ENCODE assay signal across 29 mouse cellular contexts in the genomic region with DNA sequence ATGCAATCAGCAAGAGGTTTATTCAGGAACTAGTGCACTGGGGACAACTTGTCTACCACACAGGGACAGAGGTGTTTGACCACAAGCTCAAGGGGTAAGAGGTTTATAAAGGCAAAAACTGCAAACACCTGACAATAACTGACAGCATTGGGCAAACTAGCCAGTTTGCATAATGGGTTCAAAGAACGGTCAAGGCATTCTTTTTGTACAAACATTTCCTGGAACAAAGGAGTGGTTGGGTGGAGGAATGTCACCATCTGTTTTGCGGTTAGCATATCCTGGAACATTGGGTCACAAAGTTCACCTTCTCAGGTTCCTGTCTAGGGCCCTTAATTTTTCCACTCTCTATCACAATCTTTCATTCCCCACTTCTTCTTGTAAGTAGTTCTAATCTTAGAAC. TPM values are rescaled to one million over a fixed set of nuclear protein-coding genes. Genes with fewer than 3 reads are reported as not detected.
DNase-seq lines count a peak whose midpoint lies in the region; ATAC-seq and TF ChIP-seq lines count a peak whose summit lies in the region.
"Had no signal": no experiment of that assay in that cellular context is flagged by ENCODE, and none has a peak within 500 bp of the region (broad histone marks: within the 10 kb centered on the region; RNA-seq: fewer than 3 reads in every experiment).

No protein-coding gene starts in this region.

- H3K4me1 ChIP-seq in kidney, postnatal 0 days (replicated peaks; ENCODE audit: insufficient read depth, low read length) = no peaks in the 10 kb centered on the region
- H3K4me1 ChIP-seq: limb, embryonic 10.5 days; liver, embryonic 13.5 days; lung, embryonic 15.5 days had no signal

- no peaks in the 10 kb centered on the region for H3K36me3 ChIP-seq in kidney, postnatal 0 days (ENCODE audit: insufficient read depth, low read length)
- H3K36me3 ChIP-seq in C2C12 (ENCODE audit: control insufficient read depth, insufficient read depth) = no peaks in the 10 kb centered on the region
- H3K36me3 ChIP-seq: limb, embryonic 10.5 days; liver, embryonic 13.5 days; lung, embryonic 15.5 days had no signal

- no peak overlapping the region for H3K4me2 ChIP-seq in kidney, postnatal 0 days (ENCODE audit: low read length)
- H3K4me2 ChIP-seq: liver, embryonic 13.5 days; lung, embryonic 15.5 days had no signal

- peak; percentile 1 for DNase-seq in kidney, postnatal 0 days (ENCODE audit: low spot score)
- no peak for DNase-seq in kidney, postnatal 14 days
- DNase-seq in 3T3-L1 (ENCODE audit: low read depth, low spot score) (peak; percentile 89), ZHBTc4 (ENCODE audit: low read depth, low spot score) (peak; percentile 67)
- no peak for DNase-seq in cerebellum, postnatal 4 days (ENCODE audit: low spot score in 2 of 2)
- DNase-seq in gastrocnemius, adult 8-10 months (ENCODE audit: low spot score in 2 of 2) = no peak
- DNase-seq: adrenal gland, postnatal 14 days; cerebellum, postnatal 10 days; embryo, embryonic 11 days; kidney, postnatal 25 days; liver, embryonic 13.5 days; thymus, postnatal 36 days had no signal

- 0 out of 2 replicates have a peak, but pooled peaks cover 4% of the 10 kb centered on the region for H3K9me3 ChIP-seq in kidney, postnatal 0 days (replicated peaks; ENCODE audit: low read length)
- H3K9me3 ChIP-seq: lung, embryonic 15.5 days had no signal

- no peak for TF ChIP-seq CTCF in kidney, postnatal 0 days (IDR thresholded peaks at IDR 0.05; ENCODE audit: low read depth)
- no peak for TF ChIP-seq CTCF in C2C12 (IDR thresholded peaks at IDR 0.05; ENCODE audit: control insufficient read depth, insufficient read depth, insufficient read length)

- no peaks in the 10 kb centered on the region for H3K79me2 ChIP-seq in C2C12 (ENCODE audit: control insufficient read depth, insufficient read depth)

- H3K27me3 ChIP-seq in kidney, postnatal 0 days (ENCODE audit: insufficient read depth, low read length) = no peaks in the 10 kb centered on the region
- no peaks in the 10 kb centered on the region for H3K27me3 ChIP-seq in C2C12 (ENCODE audit: control insufficient read depth, insufficient read depth, insufficient read length)
- H3K27me3 ChIP-seq: liver, embryonic 13.5 days; lung, embryonic 15.5 days had no signal

- H3ac ChIP-seq in C2C12 (ENCODE audit: control insufficient read depth, insufficient read length, low read depth) = no peak overlapping the region

- no peak overlapping the region for H3K4me3 ChIP-seq in kidney, postnatal 0 days (replicated peaks; ENCODE audit: low read depth, low read length)
- H3K4me3 ChIP-seq in C2C12 (ENCODE audit: insufficient read depth, poor library complexity, severe bottlenecking) = no peak overlapping the region
- H3K4me3 ChIP-seq: limb, embryonic 10.5 days; liver, embryonic 13.5 days; lung, embryonic 15.5 days had no signal

- H3K27ac ChIP-seq in kidney, postnatal 0 days = no peak overlapping the region
- H3K27ac ChIP-seq: limb, embryonic 10.5 days; liver, embryonic 13.5 days; lung, embryonic 15.5 days had no signal

- H3K79me3 ChIP-seq in C2C12 (ENCODE audit: low read depth) = no peaks in the 10 kb centered on the region

- 82% methylated on average over 2 of the region's 2 CpGs for WGBS in kidney, postnatal 0 days

- H3K9ac ChIP-seq in kidney, postnatal 0 days (ENCODE audit: low read depth, low read length) = no peak overlapping the region
- H3K9ac ChIP-seq: liver, embryonic 13.5 days; lung, embryonic 15.5 days had no signal

- ATAC-seq in kidney, postnatal 0 days (replicated peaks; ENCODE audit: low FRiP score, low read depth) = no peak
- ATAC-seq in activated CD4-positive, CD25-positive, alpha-beta regulatory T cell, adult 4 months = no peak
- ATAC-seq: CD4-positive, CD25-positive, alpha-beta regulatory T cell, adult 4 months; forebrain, embryonic 16.5 days; hindbrain, embryonic 16.5 days; midbrain, embryonic 16.5 days had no signal

TF ChIP-seq in C2C12, 6 proteins besides CTCF, POLR2A, EP300 and RAD21:
- TF ChIP-seq MYOD1 (IDR thresholded peaks at IDR 0.05; ENCODE audit: control insufficient read depth, insufficient read length, low read depth) (peak; percentile 58), MAX (IDR thresholded peaks at IDR 0.05) (no peak)

RNA-seq across cellular contexts. Expression of gene Vmn1r42, which starts 16.4 kb away (rescaled TPM):
- not detected in 2 replicates for polyA plus RNA-seq in kidney, postnatal 0 days (2015; fragmentation: Nextera tagmentation; extraction: Ambion mirVana)
- not detected for polyA plus RNA-seq in C2C12 (2012; fragmentation: generic; extraction: Trizol)
- not detected for polyA plus RNA-seq in activated CD4-positive, CD25-positive, alpha-beta regulatory T cell, adult 4 months (2017; shearing (Covaris generic))
- not detected for total RNA-seq in gastrocnemius, adult 8-10 months (2022)
- total RNA-seq: adrenal gland, postnatal 14 days; gastrocnemius, postnatal 4 days; hematopoietic stem cell, adult 5-6 weeks; layer of hippocampus, postnatal 10 days; left cerebral cortex, adult 8-10 months; megakaryocyte-erythroid progenitor cell, adult 5-6 weeks; neutrophil, adult 5-6 weeks had no signal
- polyA plus RNA-seq: brain, embryonic 14.5 days; CD4-positive, CD25-positive, alpha-beta regulatory T cell, adult 4 months; embryonic facial prominence, embryonic 14.5 days; forebrain, embryonic 16.5 days; heart, embryonic 16.5 days; hindbrain, embryonic 16.5 days; limb, embryonic 10.5 days; liver, embryonic 13.5 days; lung, embryonic 15.5 days; midbrain, embryonic 16.5 days had no signal

RNA-seq across cellular contexts. Expression of gene Vmn1r43, which starts 16.4 kb away (rescaled TPM):
- not detected in 2 replicates for polyA plus RNA-seq in kidney, postnatal 0 days (2015; fragmentation: Nextera tagmentation; extraction: Ambion mirVana)
- polyA plus RNA-seq in C2C12 (2012; fragmentation: generic; extraction: Trizol) = 0.04 TPM
- not detected for polyA plus RNA-seq in activated CD4-positive, CD25-positive, alpha-beta regulatory T cell, adult 4 months (2017; shearing (Covaris generic))
- not detected for total RNA-seq in gastrocnemius, adult 8-10 months (2022)
- total RNA-seq: adrenal gland, postnatal 14 days; gastrocnemius, postnatal 4 days; hematopoietic stem cell, adult 5-6 weeks; layer of hippocampus, postnatal 10 days; left cerebral cortex, adult 8-10 months; megakaryocyte-erythroid progenitor cell, adult 5-6 weeks had no signal
- polyA plus RNA-seq: brain, embryonic 14.5 days; forebrain, embryonic 16.5 days; heart, embryonic 16.5 days; hindbrain, embryonic 16.5 days; limb, embryonic 10.5 days; liver, embryonic 13.5 days had no signal

RNA-seq across cellular contexts. Expression of gene Vmn1r44, which starts 23.6 kb away (rescaled TPM):
- polyA plus RNA-seq in kidney, postnatal 0 days (2015; fragmentation: Nextera tagmentation; extraction: Ambion mirVana) = not detected in 2 replicates
- not detected for polyA plus RNA-seq in C2C12 (2012; fragmentation: generic; extraction: Trizol)
- polyA plus RNA-seq in activated CD4-positive, CD25-positive, alpha-beta regulatory T cell, adult 4 months (2017; shearing (Covaris generic)) = not detected
- total RNA-seq in gastrocnemius, adult 8-10 months (2022) = not detected
- total RNA-seq: adrenal gland, postnatal 14 days; gastrocnemius, postnatal 4 days; hematopoietic stem cell, adult 5-6 weeks; layer of hippocampus, postnatal 10 days; left cerebral cortex, adult 8-10 months; megakaryocyte-erythroid progenitor cell, adult 5-6 weeks; neutrophil, adult 5-6 weeks had no signal
- polyA plus RNA-seq: brain, embryonic 14.5 days; CD4-positive, CD25-positive, alpha-beta regulatory T cell, adult 4 months; embryonic facial prominence, embryonic 14.5 days; forebrain, embryonic 16.5 days; heart, embryonic 16.5 days; hindbrain, embryonic 16.5 days; limb, embryonic 10.5 days; liver, embryonic 13.5 days; lung, embryonic 15.5 days; midbrain, embryonic 16.5 days had no signal

Comparison
In these comparisons a context has a peak if more than half of its experiments do, and no peak if none do; other contexts are left out.
1. DNase-seq: peak in kidney, postnatal 0 days (single experiment), 3T3-L1 (single experiment) and ZHBTc4 (single experiment); none in kidney, postnatal 14 days (single experiment), cerebellum, postnatal 4 days (0 of 2) and gastrocnemius, adult 8-10 months (0 of 2).